Comparison of ENCODE assay signal across 10 mouse cellular contexts in the genomic region with DNA sequence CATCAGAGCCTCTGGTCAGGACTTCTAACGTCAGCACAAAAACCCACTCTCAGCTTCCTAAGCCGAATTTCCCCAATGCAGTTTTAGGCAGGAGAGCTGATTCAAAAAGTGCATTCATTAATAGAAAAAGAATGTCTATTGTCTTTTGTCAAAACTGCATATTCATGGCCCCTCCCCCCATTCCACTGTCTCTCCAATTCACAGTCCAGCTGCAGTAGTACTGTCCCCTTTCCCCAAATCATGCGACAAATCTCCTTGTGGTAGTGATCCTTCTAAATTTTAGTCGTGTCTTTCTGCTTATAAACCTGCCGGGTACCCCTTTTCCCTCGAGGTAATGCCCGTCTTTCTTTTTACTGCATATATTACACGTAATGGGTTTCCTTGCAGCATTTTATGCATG. TPM values are rescaled to one million over a fixed set of nuclear protein-coding genes. Genes with fewer than 3 reads are reported as not detected.
DNase-seq lines count a peak whose midpoint lies in the region; ATAC-seq and TF ChIP-seq lines count a peak whose summit lies in the region.
"Had no signal": no experiment of that assay in that cellular context is flagged by ENCODE, and none has a peak within 500 bp of the region (broad histone marks: within the 10 kb centered on the region; RNA-seq: fewer than 3 reads in every experiment).

No protein-coding gene starts in this region.

- no peak for ATAC-seq in forebrain, embryonic 13.5 days
- ATAC-seq in forebrain, embryonic 11.5 days (replicated peaks; ENCODE audit: low FRiP score) = no peak
- ATAC-seq in lung, embryonic 16.5 days (ENCODE audit: low read depth) = no peak
- ATAC-seq in intestine, embryonic 16.5 days = no peak
- ATAC-seq in activated CD4-positive, CD25-positive, alpha-beta regulatory T cell, adult 4 months = no peak
- ATAC-seq: inflammation-experienced regulatory T-cells, adult 6 months; Patski had no signal

- H3K9ac ChIP-seq in forebrain, embryonic 13.5 days = no peak overlapping the region
- no peak overlapping the region for H3K9ac ChIP-seq in forebrain, embryonic 11.5 days (ENCODE audit: low read length)
- no peak overlapping the region for H3K9ac ChIP-seq in lung, embryonic 16.5 days (ENCODE audit: low read length)
- no peak overlapping the region for H3K9ac ChIP-seq in intestine, embryonic 16.5 days (ENCODE audit: low read depth, low read length)

- H3K4me2 ChIP-seq in forebrain, embryonic 13.5 days = peak overlapping the region; percentile 54
- H3K4me2 ChIP-seq in forebrain, embryonic 11.5 days (ENCODE audit: low read depth, low read length, severe bottlenecking) = no peak overlapping the region
- peak overlapping the region; percentile 32; the same call in 1 of the 2 replicates for H3K4me2 ChIP-seq in lung, embryonic 16.5 days (ENCODE audit: low read depth, low read length)
- 0 out of 2 replicates have a peak overlapping the region, but pooled peaks have one; percentile 35 for H3K4me2 ChIP-seq in intestine, embryonic 16.5 days (ENCODE audit: low read depth, low read length)

- TF ChIP-seq CTCF in lung, adult 2 months (IDR thresholded peaks at IDR 0.05; ENCODE audit: insufficient read depth, low read length) = no peak

- no peak for DNase-seq in forebrain, embryonic 11.5 days (ENCODE audit: low spot score)
- no peak for DNase-seq in lung, adult 2 months
- DNase-seq in retina, embryonic 14.5 days (ENCODE audit: low spot score) = peak; percentile 57
- no peak for DNase-seq in spleen, postnatal 36 days (ENCODE audit: low spot score in 2 of 2)

- no peak for TF ChIP-seq POLR2A in lung, adult 2 months (IDR thresholded peaks at IDR 0.05; ENCODE audit: borderline replicate concordance, extremely low read depth, low read depth, low read length)

- peaks cover 15% of the 10 kb centered on the region for H3K4me1 ChIP-seq in forebrain, embryonic 13.5 days
- H3K4me1 ChIP-seq in forebrain, embryonic 11.5 days (replicated peaks; ENCODE audit: control insufficient read depth, insufficient read depth, low read length) = peaks cover 7% of the 10 kb centered on the region; the same call in 1 of the 2 replicates
- H3K4me1 ChIP-seq in lung, embryonic 16.5 days (replicated peaks; ENCODE audit: control insufficient read depth, insufficient read depth, low read length) = peaks cover 4% of the 10 kb centered on the region; the same call in 1 of the 2 replicates
- H3K4me1 ChIP-seq in lung, adult 2 months (ENCODE audit: control insufficient read depth, insufficient read depth, low read length) = no peaks in the 10 kb centered on the region
- H3K4me1 ChIP-seq in intestine, embryonic 16.5 days (ENCODE audit: control insufficient read depth, insufficient read depth, low read length) = peaks cover 9% of the 10 kb centered on the region; the same call in 1 of the 2 replicates

- no peak overlapping the region for H3K4me3 ChIP-seq in forebrain, embryonic 13.5 days
- H3K4me3 ChIP-seq in forebrain, embryonic 11.5 days (ENCODE audit: low read depth, low read length) = no peak overlapping the region
- no peak overlapping the region for H3K4me3 ChIP-seq in lung, embryonic 16.5 days (ENCODE audit: low read length)
- no peak overlapping the region for H3K4me3 ChIP-seq in lung, adult 2 months (replicated peaks; ENCODE audit: extremely low read depth, low read depth, low read length)
- H3K4me3 ChIP-seq in intestine, embryonic 16.5 days (ENCODE audit: low read length) = no peak overlapping the region

- peaks cover 40% of the 10 kb centered on the region for H3K36me3 ChIP-seq in forebrain, embryonic 13.5 days (ENCODE audit: poor library complexity, severe bottlenecking)
- H3K36me3 ChIP-seq in forebrain, embryonic 11.5 days (ENCODE audit: control insufficient read depth, insufficient read depth, low read length) = peaks cover 18% of the 10 kb centered on the region; the same call in 1 of the 2 replicates
- H3K36me3 ChIP-seq in lung, embryonic 16.5 days (ENCODE audit: control insufficient read depth, insufficient read depth, low read length) = peaks cover 33% of the 10 kb centered on the region
- H3K36me3 ChIP-seq in intestine, embryonic 16.5 days (ENCODE audit: control insufficient read depth, insufficient read depth, low read length) = peaks cover 30% of the 10 kb centered on the region

- 53% methylated on average over 8 of the region's 8 CpGs for WGBS in forebrain, embryonic 13.5 days
- 62% methylated on average over 8 of the region's 8 CpGs for whole genome bisulfite sequencing in forebrain, embryonic 11.5 days
- 64% methylated on average over 8 of the region's 8 CpGs for WGBS in lung, embryonic 16.5 days
- WGBS in lung, adult 2 months = 63% methylated on average over 8 of the region's 8 CpGs
- 66% methylated on average over 8 of the region's 8 CpGs for WGBS in intestine, embryonic 16.5 days

- H3K9me3 ChIP-seq in forebrain, embryonic 13.5 days (replicated peaks) = no peaks in the 10 kb centered on the region
- no peaks in the 10 kb centered on the region for H3K9me3 ChIP-seq in forebrain, embryonic 11.5 days (ENCODE audit: control insufficient read depth, low read length)
- H3K9me3 ChIP-seq in lung, embryonic 16.5 days (ENCODE audit: control insufficient read depth, low read length) = no peaks in the 10 kb centered on the region
- no peaks in the 10 kb centered on the region for H3K9me3 ChIP-seq in intestine, embryonic 16.5 days (ENCODE audit: control insufficient read depth, low read length)

- no peak overlapping the region for H3K27ac ChIP-seq in forebrain, embryonic 13.5 days
- H3K27ac ChIP-seq in forebrain, embryonic 11.5 days (ENCODE audit: low read depth, low read length) = no peak overlapping the region
- H3K27ac ChIP-seq in lung, embryonic 16.5 days (ENCODE audit: low read length) = no peak overlapping the region
- no peak overlapping the region for H3K27ac ChIP-seq in intestine, embryonic 16.5 days (ENCODE audit: low read length)

- H3K27me3 ChIP-seq in forebrain, embryonic 13.5 days = no peaks in the 10 kb centered on the region
- H3K27me3 ChIP-seq in forebrain, embryonic 11.5 days (ENCODE audit: control insufficient read depth, insufficient read depth, low read length) = no peaks in the 10 kb centered on the region
- H3K27me3 ChIP-seq in lung, embryonic 16.5 days (ENCODE audit: control insufficient read depth, insufficient read depth, low read depth, low read length) = no peaks in the 10 kb centered on the region
- no peaks in the 10 kb centered on the region for H3K27me3 ChIP-seq in intestine, embryonic 16.5 days (replicated peaks; ENCODE audit: control insufficient read depth, insufficient read depth, low read length)
- H3K27me3 ChIP-seq: Patski had no signal

RNA-seq across cellular contexts. Expression of a gene that starts 30.3 kb away (rescaled TPM):
- polyA plus RNA-seq in forebrain, embryonic 13.5 days (2015; fragmentation: Nextera tagmentation; extraction: Ambion mirVana) = 95.4 and 96.2 TPM in 2 replicates
- 171 and 181 TPM in 2 replicates for polyA plus RNA-seq in forebrain, embryonic 11.5 days (2014; fragmentation: Nextera tagmentation; extraction: Ambion mirVana)
- polyA plus RNA-seq in lung, embryonic 16.5 days (2015; fragmentation: Nextera tagmentation; extraction: Ambion mirVana) = 89.7 and 95.7 TPM in 2 replicates
- 32.0 and 39.0 TPM in 2 replicates for polyA plus RNA-seq in lung, adult 2 months (2012; rRNA removed)
- 149 and 156 TPM in 2 replicates for polyA plus RNA-seq in intestine, embryonic 16.5 days (2015; fragmentation: Nextera tagmentation; extraction: Ambion mirVana)
- polyA plus RNA-seq in activated CD4-positive, CD25-positive, alpha-beta regulatory T cell, adult 4 months (2017; shearing (Covaris generic)) = 10 to 100 TPM; 27.6 to 29.1 TPM

RNA-seq across cellular contexts. Expression of a gene that starts 35.2 kb away (rescaled TPM):
- 9.1 and 9.3 TPM in 2 replicates for polyA plus RNA-seq in forebrain, embryonic 13.5 days (2015; fragmentation: Nextera tagmentation; extraction: Ambion mirVana)
- polyA plus RNA-seq in forebrain, embryonic 11.5 days (2014; fragmentation: Nextera tagmentation; extraction: Ambion mirVana) = 10.5 and 11.1 TPM in 2 replicates
- 9.0 and 9.3 TPM in 2 replicates for polyA plus RNA-seq in lung, embryonic 16.5 days (2015; fragmentation: Nextera tagmentation; extraction: Ambion mirVana)
- polyA plus RNA-seq in lung, adult 2 months (2012; rRNA removed) = 8.9 and 10.1 TPM in 2 replicates
- 4.3 and 5.0 TPM in 2 replicates for polyA plus RNA-seq in intestine, embryonic 16.5 days (2015; fragmentation: Nextera tagmentation; extraction: Ambion mirVana)
- 1 to 10 TPM; 4.6 to 5.9 TPM for polyA plus RNA-seq in activated CD4-positive, CD25-positive, alpha-beta regulatory T cell, adult 4 months (2017; shearing (Covaris generic))

RNA-seq across cellular contexts. Expression of a gene that starts 51.0 kb away (rescaled TPM):
- polyA plus RNA-seq in forebrain, embryonic 13.5 days (2015; fragmentation: Nextera tagmentation; extraction: Ambion mirVana) = 0.87 and 2.1 TPM in 2 replicates
- 11.1 and 11.4 TPM in 2 replicates for polyA plus RNA-seq in forebrain, embryonic 11.5 days (2014; fragmentation: Nextera tagmentation; extraction: Ambion mirVana)
- polyA plus RNA-seq in lung, embryonic 16.5 days (2015; fragmentation: Nextera tagmentation; extraction: Ambion mirVana) = 1.4 and 4.3 TPM in 2 replicates
- 0.06 and 0.66 TPM in 2 replicates for polyA plus RNA-seq in lung, adult 2 months (2012; rRNA removed)
- polyA plus RNA-seq in intestine, embryonic 16.5 days (2015; fragmentation: Nextera tagmentation; extraction: Ambion mirVana) = 2.4 and 4.7 TPM in 2 replicates
- 1 to 10 TPM in 1 of 2 experiments, not detected in 1; 1.1 TPM for polyA plus RNA-seq in activated CD4-positive, CD25-positive, alpha-beta regulatory T cell, adult 4 months (2017; shearing (Covaris generic))
- polyA plus RNA-seq: Patski had no signal

RNA-seq across cellular contexts. Expression of a gene that starts 56.3 kb away (rescaled TPM):
- 212 and 215 TPM in 2 replicates for polyA plus RNA-seq in forebrain, embryonic 13.5 days (2015; fragmentation: Nextera tagmentation; extraction: Ambion mirVana)
- 146 and 150 TPM in 2 replicates for polyA plus RNA-seq in forebrain, embryonic 11.5 days (2014; fragmentation: Nextera tagmentation; extraction: Ambion mirVana)
- 114 and 123 TPM in 2 replicates for polyA plus RNA-seq in lung, embryonic 16.5 days (2015; fragmentation: Nextera tagmentation; extraction: Ambion mirVana)
- polyA plus RNA-seq in lung, adult 2 months (2012; rRNA removed) = 18.1 and 24.0 TPM in 2 replicates
- 92.4 and 100 TPM in 2 replicates for polyA plus RNA-seq in intestine, embryonic 16.5 days (2015; fragmentation: Nextera tagmentation; extraction: Ambion mirVana)
- 10 to 100 TPM; 63.6 to 67.8 TPM for polyA plus RNA-seq in activated CD4-positive, CD25-positive, alpha-beta regulatory T cell, adult 4 months (2017; shearing (Covaris generic))
